In genomic region chr1:192303615-192304014, GRCm38 (mm10) we compare ENCODE assay signal across 23 mouse cellular contexts.
"Had no signal": no experiment of that assay in that cellular context is flagged by ENCODE, and none has a peak within 500 bp of the region (broad histone marks: within the 10 kb centered on the region; RNA-seq: fewer than 3 reads in every experiment).

No protein-coding gene starts in this region.

- H3K9ac ChIP-seq: heart, embryonic 12.5 days; hindbrain, embryonic 12.5 days; hindbrain, embryonic 14.5 days; intestine, embryonic 15.5 days; limb, embryonic 12.5 days; liver, embryonic 13.5 days; liver, embryonic 15.5 days had no signal

- DNase-seq: gastrocnemius, adult 2 months; gastrocnemius, postnatal 10 days; gastrocnemius, postnatal 25 days; heart, adult 2 months; heart, postnatal 10 days; heart, postnatal 4 days; kidney, adult 11 months; kidney, adult 8-10 months; kidney, postnatal 10 days; kidney, postnatal 25 days; layer of hippocampus, adult 9-11 months; layer of hippocampus, postnatal 36 days; liver; liver, embryonic 13.5 days had no signal

- H3K27me3 ChIP-seq: heart, embryonic 12.5 days; hindbrain, embryonic 12.5 days; intestine, embryonic 15.5 days; limb, embryonic 12.5 days; liver, embryonic 13.5 days; liver, embryonic 15.5 days had no signal

- H3K27ac ChIP-seq: gastrocnemius, adult 2 months; heart, adult 2 months; heart, embryonic 10.5 days; hindbrain, embryonic 10.5 days; hindbrain, embryonic 12.5 days; hindbrain, embryonic 14.5 days; intestine, embryonic 15.5 days; limb, embryonic 10.5 days; limb, embryonic 12.5 days; liver, embryonic 13.5 days; liver, embryonic 15.5 days had no signal

- H3K4me1 ChIP-seq: hindbrain, embryonic 12.5 days; limb, embryonic 12.5 days; liver, embryonic 13.5 days; liver, embryonic 15.5 days had no signal

- H3K36me3 ChIP-seq: heart, embryonic 10.5 days; heart, embryonic 12.5 days; hindbrain, embryonic 10.5 days; hindbrain, embryonic 12.5 days; intestine, embryonic 15.5 days; limb, embryonic 10.5 days; limb, embryonic 12.5 days; liver, embryonic 13.5 days; liver, embryonic 15.5 days had no signal

- H3K4me3 ChIP-seq: gastrocnemius, adult 2 months; heart, adult 2 months; heart, embryonic 10.5 days; heart, embryonic 12.5 days; hindbrain, embryonic 10.5 days; hindbrain, embryonic 12.5 days; intestine, embryonic 15.5 days; limb, embryonic 10.5 days; limb, embryonic 12.5 days; liver, embryonic 13.5 days; liver, embryonic 15.5 days had no signal

- H3K9me3 ChIP-seq: heart, embryonic 10.5 days; heart, embryonic 12.5 days; hindbrain, embryonic 10.5 days; hindbrain, embryonic 12.5 days; intestine, embryonic 15.5 days; limb, embryonic 10.5 days; limb, embryonic 12.5 days; liver, embryonic 13.5 days; liver, embryonic 15.5 days had no signal
